In the genomic region with DNA sequence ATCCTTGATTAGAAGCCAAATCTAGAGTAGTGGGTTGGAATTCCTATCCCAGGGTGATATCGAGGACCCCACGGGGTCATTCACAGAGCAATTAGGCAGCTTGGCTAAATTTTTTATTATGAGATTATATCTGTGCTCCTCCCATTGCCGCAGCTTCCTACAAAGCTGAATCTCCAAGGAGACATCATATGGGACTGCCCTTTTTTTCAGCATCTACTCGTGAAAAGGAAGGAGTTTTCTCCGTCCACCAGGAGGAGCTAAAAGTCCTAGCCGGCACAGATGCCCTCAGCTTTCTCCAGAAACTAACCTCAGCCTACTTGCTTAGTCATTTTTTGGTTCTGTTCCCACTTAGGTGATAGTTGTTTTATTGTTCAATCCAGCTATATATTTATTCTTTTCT, we compare ENCODE assay signal across 10 mouse cellular contexts. TPM values are rescaled to one million over a fixed set of nuclear protein-coding genes. Genes with fewer than 3 reads are reported as not detected.
DNase-seq lines count a peak whose midpoint lies in the region; ATAC-seq lines count a peak whose summit lies in the region.
"Had no signal": no experiment of that assay in that cellular context is flagged by ENCODE, and none has a peak within 500 bp of the region (broad histone marks: within the 10 kb centered on the region; RNA-seq: fewer than 3 reads in every experiment).

No protein-coding gene starts in this region.

- no peaks in the 10 kb centered on the region for H3K4me1 ChIP-seq in forebrain, embryonic 13.5 days

- H3K4me3 ChIP-seq in forebrain, embryonic 13.5 days = no peak overlapping the region

- no peak overlapping the region for H3K9ac ChIP-seq in forebrain, embryonic 13.5 days

- H3K27ac ChIP-seq in forebrain, embryonic 13.5 days = no peak overlapping the region
- H3K27ac ChIP-seq: macrophage had no signal

- H3K36me3 ChIP-seq in forebrain, embryonic 13.5 days (ENCODE audit: poor library complexity, severe bottlenecking) = no peaks in the 10 kb centered on the region

- H3K4me2 ChIP-seq in forebrain, embryonic 13.5 days = no peak overlapping the region

- WGBS in forebrain, embryonic 13.5 days = 37% methylated on average over 6 of the region's 6 CpGs

- DNase-seq in frontal cortex, postnatal 10 days (ENCODE audit: low spot score in 2 of 2) = no peak
- peak; percentile 28 for DNase-seq in thymus, postnatal 14 days
- no peak for DNase-seq in thymus, postnatal 36 days
- DNase-seq in spleen, adult 12 weeks (ENCODE audit: low spot score) = no peak
- DNase-seq in left cerebral cortex, adult 18-20 months (ENCODE audit: low spot score in 2 of 2) = no peak

- ATAC-seq in frontal cortex, adult (ENCODE audit: low TSS enrichment) = 0 out of 2 replicates have a peak, but pooled peaks have one; percentile 50
- peak; percentile 68 to 75 for ATAC-seq in hematopoietic stem cell, adult 5-6 weeks (replicated peaks in 1 of 2; ENCODE audit: insufficient read depth in 1 of 2, low FRiP score in 2 of 2, low TSS enrichment in 1 of 2, low read depth in 1 of 2, poor library complexity in 2 of 2, severe bottlenecking in 2 of 2)
- no peak for ATAC-seq in forebrain, embryonic 13.5 days
- ATAC-seq: hindbrain, embryonic 16.5 days had no signal

- no peaks in the 10 kb centered on the region for H3K9me3 ChIP-seq in forebrain, embryonic 13.5 days (replicated peaks)

- no peaks in the 10 kb centered on the region for H3K27me3 ChIP-seq in forebrain, embryonic 13.5 days

RNA-seq across cellular contexts. Expression of a gene that starts 56.1 kb away (rescaled TPM):
- total RNA-seq in hematopoietic stem cell, adult 5-6 weeks (2017) = 78.3 and 83.3 TPM in 2 replicates
- 12.3 and 14.8 TPM in 2 replicates for polyA plus RNA-seq in forebrain, embryonic 13.5 days (2015; fragmentation: Nextera tagmentation; extraction: Ambion mirVana)
- 10 to 100 TPM; 38.2 to 40.8 TPM for total RNA-seq in left cerebral cortex, adult 18-20 months (2021)
